8 mouse cellular contexts compared by ENCODE assay signal in genomic region chr17:56018347-56019131, GRCm38 (mm10). TPM values are rescaled to one million over a fixed set of nuclear protein-coding genes. Genes with fewer than 3 reads are reported as not detected.
DNase-seq lines count a peak whose midpoint lies in the region; ATAC-seq and TF ChIP-seq lines count a peak whose summit lies in the region.

No protein-coding gene starts in this region.

- no peak overlapping the region for H3K4me3 ChIP-seq in heart, embryonic 11.5 days (ENCODE audit: low read depth, low read length)
- no peak overlapping the region for H3K4me3 ChIP-seq in ES-Bruce4 (ENCODE audit: low read depth, low read length)
- H3K4me3 ChIP-seq in hindbrain, embryonic 15.5 days, result no peak overlapping the region
- H3K4me3 ChIP-seq in limb, embryonic 13.5 days, result no peak overlapping the region
- H3K4me3 ChIP-seq in neural tube, embryonic 13.5 days, result no peak overlapping the region

- peaks cover 16% of the 10 kb centered on the region for H3K4me1 ChIP-seq in heart, embryonic 11.5 days (ENCODE audit: control insufficient read depth, insufficient read depth, low read length)
- no peaks in the 10 kb centered on the region for H3K4me1 ChIP-seq in ES-Bruce4 (ENCODE audit: control insufficient read depth, insufficient read depth, low read length)
- peaks cover 27% of the 10 kb centered on the region for H3K4me1 ChIP-seq in hindbrain, embryonic 15.5 days (replicated peaks)
- H3K4me1 ChIP-seq in limb, embryonic 13.5 days, result 0 out of 2 replicates have a peak, but pooled peaks cover 3% of the 10 kb centered on the region
- peaks cover 22% of the 10 kb centered on the region for H3K4me1 ChIP-seq in neural tube, embryonic 13.5 days (replicated peaks)

- peak; percentile 74 for TF ChIP-seq CTCF in ES-Bruce4 (IDR thresholded peaks at IDR 0.05; ENCODE audit: low read depth, low read length)

- no peak overlapping the region for H3K9ac ChIP-seq in heart, embryonic 11.5 days (ENCODE audit: low read depth, low read length)
- no peak overlapping the region for H3K9ac ChIP-seq in ES-Bruce4 (ENCODE audit: low read depth, poor library complexity, severe bottlenecking)
- no peak overlapping the region for H3K9ac ChIP-seq in hindbrain, embryonic 15.5 days
- H3K9ac ChIP-seq in limb, embryonic 13.5 days, result 0 out of 2 replicates have a peak overlapping the region, but pooled peaks have one; percentile 31
- H3K9ac ChIP-seq in neural tube, embryonic 13.5 days, result no peak overlapping the region

- 77% methylated on average over 20 of the region's 20 CpGs for WGBS in heart, embryonic 11.5 days (ENCODE audit: insufficient replicate concordance)
- 73% methylated on average over 20 of the region's 20 CpGs for WGBS in hindbrain, embryonic 15.5 days
- WGBS in limb, embryonic 13.5 days, result 79% methylated on average over 20 of the region's 20 CpGs
- WGBS in neural tube, embryonic 13.5 days, result 76% methylated on average over 20 of the region's 20 CpGs

- H3K4me2 ChIP-seq in heart, embryonic 11.5 days, result no peak overlapping the region
- no peak overlapping the region for H3K4me2 ChIP-seq in hindbrain, embryonic 15.5 days
- no peak overlapping the region for H3K4me2 ChIP-seq in limb, embryonic 13.5 days (replicated peaks)
- H3K4me2 ChIP-seq in neural tube, embryonic 13.5 days, result no peak overlapping the region

- H3K27me3 ChIP-seq in heart, embryonic 11.5 days (ENCODE audit: control insufficient read depth, insufficient read depth, low read length), result no peaks in the 10 kb centered on the region
- no peaks in the 10 kb centered on the region for H3K27me3 ChIP-seq in ES-Bruce4 (ENCODE audit: control insufficient read depth, insufficient read depth, low read length, poor library complexity, severe bottlenecking)
- no peaks in the 10 kb centered on the region for H3K27me3 ChIP-seq in hindbrain, embryonic 15.5 days
- no peaks in the 10 kb centered on the region for H3K27me3 ChIP-seq in limb, embryonic 13.5 days
- H3K27me3 ChIP-seq in neural tube, embryonic 13.5 days, result no peaks in the 10 kb centered on the region

- TF ChIP-seq POLR2A in ES-Bruce4 (IDR thresholded peaks at IDR 0.05; ENCODE audit: insufficient read depth, low read length), result no peak

- H3K27ac ChIP-seq in heart, embryonic 11.5 days (ENCODE audit: low read depth, low read length), result no peak overlapping the region
- no peak overlapping the region for H3K27ac ChIP-seq in ES-Bruce4 (ENCODE audit: insufficient read depth, low read length)
- peak overlapping the region; percentile 25; the same call in 1 of the 2 replicates for H3K27ac ChIP-seq in hindbrain, embryonic 15.5 days (replicated peaks)
- H3K27ac ChIP-seq in limb, embryonic 13.5 days, result no peak overlapping the region
- H3K27ac ChIP-seq in neural tube, embryonic 13.5 days (replicated peaks), result peak overlapping the region; percentile 38; the same call in 1 of the 2 replicates

- peak; percentile 22; the same call in 1 of the 2 replicates for ATAC-seq in heart, embryonic 11.5 days (replicated peaks; ENCODE audit: insufficient number of reproducible peaks, low FRiP score, low TSS enrichment)
- ATAC-seq in hindbrain, embryonic 15.5 days (ENCODE audit: low FRiP score, low read depth), result peak; percentile 31
- ATAC-seq in limb, embryonic 13.5 days (ENCODE audit: low FRiP score, low read depth), result 0 out of 2 replicates have a peak, but pooled peaks have one; percentile 22
- ATAC-seq in neural tube, embryonic 13.5 days (ENCODE audit: low read depth), result peak; percentile 9; the same call in 1 of the 2 replicates

- no peak for DNase-seq in heart, adult 8-10 months (ENCODE audit: low spot score)
- peak; percentile 86 to 88 for DNase-seq in cerebellum, postnatal 10 days
- no peak for DNase-seq in Muller cell, postnatal 12 days (ENCODE audit: inconsistent ontology term)

- H3K36me3 ChIP-seq in heart, embryonic 11.5 days (ENCODE audit: control insufficient read depth, insufficient read depth, low read length), result peaks cover 36% of the 10 kb centered on the region
- peaks cover 26% of the 10 kb centered on the region for H3K36me3 ChIP-seq in ES-Bruce4 (ENCODE audit: control insufficient read depth, insufficient read depth, low read length, poor library complexity, severe bottlenecking)
- H3K36me3 ChIP-seq in hindbrain, embryonic 15.5 days, result peaks cover 44% of the 10 kb centered on the region
- H3K36me3 ChIP-seq in limb, embryonic 13.5 days, result peaks cover 86% of the 10 kb centered on the region
- H3K36me3 ChIP-seq in neural tube, embryonic 13.5 days, result peaks cover 67% of the 10 kb centered on the region

- no peaks in the 10 kb centered on the region for H3K9me3 ChIP-seq in heart, embryonic 11.5 days (replicated peaks; ENCODE audit: control insufficient read depth, low read length)
- no peaks in the 10 kb centered on the region for H3K9me3 ChIP-seq in ES-Bruce4 (replicated peaks; ENCODE audit: control insufficient read depth, insufficient read depth, low read length, poor library complexity, severe bottlenecking)
- no peaks in the 10 kb centered on the region for H3K9me3 ChIP-seq in hindbrain, embryonic 15.5 days
- no peaks in the 10 kb centered on the region for H3K9me3 ChIP-seq in limb, embryonic 13.5 days
- no peaks in the 10 kb centered on the region for H3K9me3 ChIP-seq in neural tube, embryonic 13.5 days

- TF ChIP-seq EP300 in ES-Bruce4 (IDR thresholded peaks at IDR 0.05; ENCODE audit: insufficient read depth, low read depth, low read length), result no peak

RNA-seq across cellular contexts. Expression of gene Mpnd, which starts 13.0 kb away (rescaled TPM):
- polyA plus RNA-seq in heart, embryonic 11.5 days (2014; fragmentation: Nextera tagmentation; extraction: Ambion mirVana), result 67.6 and 68.3 TPM in 2 replicates
- total RNA-seq in heart, adult 8-10 months (2022), result 10 to 100 TPM; 78.9 to 90.4 (median 87.1) TPM
- polyA plus RNA-seq in ES-Bruce4 (2011; ENCODE audit: insufficient read depth, insufficient read length, low read depth, missing spikeins), result 61.9 and 69.3 TPM in 2 replicates
- 145 and 149 TPM in 2 replicates for polyA plus RNA-seq in hindbrain, embryonic 15.5 days (2015; fragmentation: Nextera tagmentation; extraction: Ambion mirVana)
- 108 and 109 TPM in 2 replicates for polyA plus RNA-seq in limb, embryonic 13.5 days (2015; fragmentation: Nextera tagmentation; extraction: Ambion mirVana)
- polyA plus RNA-seq in neural tube, embryonic 13.5 days (2015; fragmentation: Nextera tagmentation; extraction: Ambion mirVana), result 156 and 174 TPM in 2 replicates

RNA-seq across cellular contexts. Expression of gene Stap2, which starts 13.2 kb away (rescaled TPM):
- polyA plus RNA-seq in heart, embryonic 11.5 days (2014; fragmentation: Nextera tagmentation; extraction: Ambion mirVana), result 7.2 and 8.1 TPM in 2 replicates
- total RNA-seq in heart, adult 8-10 months (2022), result 10 to 100 TPM; 11.8 to 17.5 (median 14.4) TPM
- 16.7 and 18.1 TPM in 2 replicates for polyA plus RNA-seq in ES-Bruce4 (2011; ENCODE audit: insufficient read depth, insufficient read length, low read depth, missing spikeins)
- 6.2 and 6.5 TPM in 2 replicates for polyA plus RNA-seq in hindbrain, embryonic 15.5 days (2015; fragmentation: Nextera tagmentation; extraction: Ambion mirVana)
- 8.1 and 9.2 TPM in 2 replicates for polyA plus RNA-seq in limb, embryonic 13.5 days (2015; fragmentation: Nextera tagmentation; extraction: Ambion mirVana)
- polyA plus RNA-seq in neural tube, embryonic 13.5 days (2015; fragmentation: Nextera tagmentation; extraction: Ambion mirVana), result 6.4 and 7.4 TPM in 2 replicates

RNA-seq across cellular contexts. Expression of gene Sh3gl1, which starts 17.9 kb away (rescaled TPM):
- 89.9 and 90.6 TPM in 2 replicates for polyA plus RNA-seq in heart, embryonic 11.5 days (2014; fragmentation: Nextera tagmentation; extraction: Ambion mirVana)
- 10 to 100 TPM; 12.3 to 14.4 (median 13.3) TPM for total RNA-seq in heart, adult 8-10 months (2022)
- polyA plus RNA-seq in ES-Bruce4 (2011; ENCODE audit: insufficient read depth, insufficient read length, low read depth, missing spikeins), result 52.3 and 57.0 TPM in 2 replicates
- 108 and 111 TPM in 2 replicates for polyA plus RNA-seq in hindbrain, embryonic 15.5 days (2015; fragmentation: Nextera tagmentation; extraction: Ambion mirVana)
- 190 and 200 TPM in 2 replicates for polyA plus RNA-seq in limb, embryonic 13.5 days (2015; fragmentation: Nextera tagmentation; extraction: Ambion mirVana)
- 112 and 114 TPM in 2 replicates for polyA plus RNA-seq in neural tube, embryonic 13.5 days (2015; fragmentation: Nextera tagmentation; extraction: Ambion mirVana)

RNA-seq across cellular contexts. Expression of gene Chaf1a, which starts 21.7 kb away (rescaled TPM):
- 13.4 and 13.5 TPM in 2 replicates for polyA plus RNA-seq in heart, embryonic 11.5 days (2014; fragmentation: Nextera tagmentation; extraction: Ambion mirVana)
- 1 to 10 TPM in 3 of 4 experiments, under 1 TPM in 1; 0.84 to 1.9 (median 1.4) TPM for total RNA-seq in heart, adult 8-10 months (2022)
- 33.6 and 38.5 TPM in 2 replicates for polyA plus RNA-seq in ES-Bruce4 (2011; ENCODE audit: insufficient read depth, insufficient read length, low read depth, missing spikeins)
- polyA plus RNA-seq in hindbrain, embryonic 15.5 days (2015; fragmentation: Nextera tagmentation; extraction: Ambion mirVana), result 7.6 and 7.8 TPM in 2 replicates
- polyA plus RNA-seq in limb, embryonic 13.5 days (2015; fragmentation: Nextera tagmentation; extraction: Ambion mirVana), result 27.4 and 29.0 TPM in 2 replicates
- 6.3 and 8.0 TPM in 2 replicates for polyA plus RNA-seq in neural tube, embryonic 13.5 days (2015; fragmentation: Nextera tagmentation; extraction: Ambion mirVana)

RNA-seq across cellular contexts. Expression of gene Fsd1, which starts 32.2 kb away (rescaled TPM):
- 5.0 and 5.2 TPM in 2 replicates for polyA plus RNA-seq in heart, embryonic 11.5 days (2014; fragmentation: Nextera tagmentation; extraction: Ambion mirVana)
- 1 to 10 TPM in 1 of 4 experiments, under 1 TPM in 1, not detected in 2; 0.52 to 1.6 TPM for total RNA-seq in heart, adult 8-10 months (2022)
- 22.0 and 46.7 TPM in 2 replicates for polyA plus RNA-seq in ES-Bruce4 (2011; ENCODE audit: insufficient read depth, insufficient read length, low read depth, missing spikeins)
- 193 and 215 TPM in 2 replicates for polyA plus RNA-seq in hindbrain, embryonic 15.5 days (2015; fragmentation: Nextera tagmentation; extraction: Ambion mirVana)
- polyA plus RNA-seq in limb, embryonic 13.5 days (2015; fragmentation: Nextera tagmentation; extraction: Ambion mirVana), result 36.4 and 39.2 TPM in 2 replicates
- polyA plus RNA-seq in neural tube, embryonic 13.5 days (2015; fragmentation: Nextera tagmentation; extraction: Ambion mirVana), result 145 and 165 TPM in 2 replicates

Comparison
In these comparisons a context has a peak if more than half of its experiments do, and no peak if none do; other contexts are left out.
1. H3K27ac ChIP-seq: peak in hindbrain, embryonic 15.5 days (single experiment) and neural tube, embryonic 13.5 days (single experiment); none in heart, embryonic 11.5 days (single experiment), ES-Bruce4 (single experiment) and limb, embryonic 13.5 days (single experiment).
2. DNase-seq: peak in cerebellum, postnatal 10 days (2 of 2); none in heart, adult 8-10 months (single experiment) and Muller cell, postnatal 12 days (single experiment).
3. Peak in every context shown above with its lines, with median percentiles within 50 percentile points of each other: ATAC-seq.